Mouse (Mus musculus): ENCODE results near the gene Il17rc.

The Il17rc gene

DNA sequence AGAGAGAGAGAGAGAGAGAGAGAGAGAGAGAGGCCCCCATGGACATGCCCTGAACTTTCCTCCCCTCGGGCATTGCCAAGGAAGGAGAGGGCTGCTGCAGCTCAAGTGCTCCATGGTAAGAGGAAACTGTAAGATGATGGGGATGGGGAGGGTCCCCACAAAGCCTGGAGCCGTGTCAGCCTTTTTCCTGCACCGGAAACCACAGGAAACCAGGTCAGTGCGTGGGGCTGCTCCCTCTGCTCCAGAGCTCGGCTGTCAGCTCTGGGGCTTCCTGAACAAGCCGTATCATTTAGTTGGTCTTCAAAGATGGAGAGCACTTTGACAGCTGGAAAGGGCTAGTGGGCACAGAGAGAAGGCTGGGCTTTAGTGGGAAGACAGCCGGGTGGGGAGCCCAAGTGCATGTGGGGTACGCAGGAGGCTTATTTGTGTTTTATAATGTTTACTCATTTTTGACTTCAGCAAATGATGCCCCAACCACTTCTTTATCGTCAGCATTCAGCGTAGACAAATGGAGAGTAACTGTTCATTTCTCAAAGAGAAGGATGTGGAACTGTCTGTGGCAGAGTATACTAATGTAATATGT lies 13.2 kb upstream of the Il17rc start, which contains the start of gene Il17re:
Gene Il17re, plus strand, starts transcription at position 533 of the 583 bp plus-strand sequence.
- DNase-seq, result no peak

DNA sequence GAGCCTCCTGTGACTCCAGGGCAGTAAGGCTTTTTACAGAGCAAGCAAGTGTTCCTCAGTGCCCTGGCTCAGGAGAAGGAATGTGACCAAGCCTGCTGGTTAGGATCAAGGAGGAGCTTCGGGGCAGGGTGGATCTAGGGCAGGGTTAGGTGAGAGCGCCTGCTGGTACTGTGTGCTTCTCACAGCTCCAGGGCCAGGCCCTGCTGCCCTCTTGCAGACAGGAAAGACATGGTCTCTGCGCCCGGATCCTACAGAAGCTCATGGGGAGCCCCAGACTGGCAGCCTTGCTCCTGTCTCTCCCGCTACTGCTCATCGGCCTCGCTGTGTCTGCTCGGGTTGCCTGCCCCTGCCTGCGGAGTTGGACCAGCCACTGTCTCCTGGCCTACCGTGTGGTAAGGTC lies 12.6 kb upstream of the Il17rc start:
- DNase-seq, result peak; percentile 62

DNA sequence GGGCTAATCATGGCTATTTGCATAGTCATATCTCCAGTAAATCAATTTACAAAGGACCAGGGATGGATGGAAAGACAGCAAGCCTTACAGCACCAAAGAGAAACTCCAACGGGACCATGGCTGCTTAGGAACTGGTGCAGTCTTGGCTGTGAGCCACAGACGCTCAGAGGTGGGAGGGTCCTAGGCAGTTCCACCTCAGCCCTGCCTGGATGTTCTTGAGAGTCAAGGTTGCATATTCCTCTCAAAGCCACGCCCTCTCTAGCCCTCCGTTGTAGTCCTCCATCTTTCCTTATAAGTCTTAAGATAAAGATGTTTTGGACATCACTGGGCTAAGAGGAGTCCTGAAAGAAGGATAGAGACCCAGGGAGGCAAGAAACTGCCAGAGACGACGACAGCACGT lies 7.2 kb upstream of the Il17rc start:
- no peak for DNase-seq

DNA sequence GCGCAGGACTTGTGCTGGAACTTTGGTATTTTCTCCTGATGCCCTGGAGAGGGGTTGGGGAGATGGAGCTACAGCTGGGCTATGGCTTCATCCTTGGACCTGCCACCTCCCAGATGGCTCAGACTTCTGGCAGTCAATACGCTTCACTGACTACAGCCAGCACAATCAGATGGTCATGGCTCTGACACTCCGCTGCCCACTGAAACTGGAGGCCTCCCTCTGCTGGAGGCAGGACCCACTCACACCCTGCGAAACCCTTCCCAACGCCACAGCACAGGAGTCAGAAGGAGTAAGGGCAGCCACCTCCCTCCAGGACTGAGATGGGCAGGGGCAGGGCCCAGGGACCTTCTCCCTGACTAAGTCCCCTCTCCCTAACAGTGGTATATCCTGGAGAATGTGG lies 5.6 kb upstream of the Il17rc start:
- peak; percentile 45 for DNase-seq

DNA sequence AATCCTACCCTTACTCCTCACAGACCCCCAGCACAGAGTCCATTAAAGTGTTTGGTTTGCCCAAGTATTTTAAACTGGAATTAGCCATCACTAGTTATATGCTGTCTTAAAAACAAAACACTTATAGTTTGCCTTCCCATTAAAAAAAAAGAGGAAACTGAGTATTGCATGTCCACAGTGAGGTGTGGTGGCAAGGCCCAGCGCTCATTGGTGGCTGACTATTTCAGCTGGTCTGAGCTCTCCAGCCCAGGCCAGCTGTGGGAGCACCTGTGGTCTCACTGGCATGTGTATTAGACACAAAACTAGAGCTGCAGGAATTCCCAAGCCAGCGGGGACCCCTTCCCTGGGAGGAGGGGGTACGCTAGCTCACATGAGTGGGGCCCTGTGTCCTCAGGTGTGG lies 2.7 kb upstream of the Il17rc start:
- DNase-seq, result no peak

DNA sequence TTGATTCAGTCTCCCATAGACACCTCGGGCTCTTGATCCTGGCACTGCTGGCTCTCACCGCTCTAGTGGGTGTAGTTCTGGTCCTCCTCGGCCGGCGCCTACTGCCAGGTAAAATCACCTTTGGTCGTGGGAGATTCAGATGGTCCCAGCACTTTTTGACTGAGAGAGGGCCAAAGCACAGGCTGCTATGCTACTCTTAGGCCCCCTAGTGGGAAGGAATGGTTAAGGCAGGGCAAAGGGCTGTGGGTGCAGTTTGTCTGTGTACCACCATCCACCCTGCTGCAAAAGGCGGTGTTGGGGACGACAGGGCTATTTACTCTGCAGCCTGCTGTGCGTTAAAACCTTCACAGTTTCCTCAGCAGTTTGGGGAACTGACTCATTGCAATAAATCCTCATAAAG lies 2.2 kb upstream of the Il17rc start:
- DNase-seq, result peak; percentile 84

DNA sequence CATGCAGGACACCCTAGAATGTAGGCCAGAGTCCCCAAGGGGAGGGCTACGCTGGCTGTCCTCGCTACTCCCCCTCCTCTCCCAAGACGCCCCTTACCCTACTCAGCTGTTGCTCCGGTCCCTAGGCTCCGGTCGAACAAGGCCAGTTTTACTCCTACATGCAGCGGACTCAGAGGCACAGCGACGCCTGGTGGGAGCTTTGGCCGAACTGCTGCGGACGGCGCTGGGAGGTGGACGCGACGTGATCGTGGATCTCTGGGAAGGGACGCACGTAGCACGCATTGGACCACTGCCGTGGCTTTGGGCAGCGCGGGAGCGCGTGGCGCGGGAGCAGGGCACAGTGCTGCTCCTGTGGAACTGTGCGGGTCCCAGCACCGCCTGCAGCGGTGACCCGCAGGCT lies 1.8 kb upstream of the Il17rc start:
- peak; percentile 83 for DNase-seq

DNA sequence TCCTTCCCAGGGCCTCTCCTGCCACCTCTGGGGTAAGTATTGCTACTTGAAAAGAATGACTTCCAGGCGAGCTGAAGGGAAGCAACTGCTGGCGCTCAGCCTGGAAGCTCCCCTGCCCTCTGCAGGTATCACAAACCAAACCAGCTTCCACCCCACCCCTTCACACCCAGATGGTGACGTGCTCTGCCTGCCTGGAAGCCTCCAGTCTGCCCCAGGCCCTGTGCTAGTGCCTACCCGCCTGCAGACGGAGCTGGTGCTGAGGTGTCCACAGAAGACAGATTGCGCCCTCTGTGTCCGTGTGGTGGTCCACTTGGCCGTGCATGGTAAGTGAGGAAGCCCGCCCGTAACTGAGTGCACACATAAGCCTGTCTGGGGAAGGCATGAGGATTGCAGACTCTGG lies 834 bp downstream of the Il17rc start:
- DNase-seq, result no peak

DNA sequence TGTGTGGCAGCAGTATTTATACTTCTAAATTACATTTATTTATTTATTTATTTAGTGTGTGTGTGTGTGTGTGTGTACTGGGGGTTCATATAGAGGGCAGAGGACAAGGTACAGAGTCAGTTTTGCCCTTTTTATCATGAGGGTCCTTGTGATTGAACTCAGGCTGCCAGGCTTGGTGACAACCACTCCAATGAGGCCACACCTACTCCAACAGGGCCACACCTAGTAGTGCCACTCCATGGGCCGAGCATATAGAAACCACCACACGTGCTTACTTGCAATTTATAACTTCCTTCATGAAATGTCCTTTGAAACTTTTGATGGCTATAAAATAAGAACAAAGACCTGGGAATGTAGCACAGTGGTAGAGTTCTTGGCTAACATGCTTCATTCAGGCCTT lies 2.0 kb downstream of the Il17rc start:
- DNase-seq, result no peak

DNA sequence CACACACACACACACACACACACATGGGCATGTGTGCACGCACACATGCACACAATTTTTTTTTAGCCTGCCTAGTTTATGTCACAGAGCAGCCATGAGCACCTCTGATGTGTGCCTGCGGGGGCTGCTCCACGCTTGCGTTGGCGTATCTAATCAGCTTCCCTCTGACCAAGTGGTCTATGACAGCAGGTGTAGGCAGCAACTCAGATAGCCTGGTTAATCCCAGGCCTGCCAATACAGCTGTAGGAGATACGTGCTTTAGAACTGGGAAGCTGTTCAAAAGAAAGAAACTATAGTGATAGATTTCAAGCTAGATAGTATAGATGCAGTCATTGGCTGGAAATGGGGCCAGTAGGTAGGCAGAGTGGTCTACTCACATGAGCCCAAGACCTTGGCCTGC lies 2.5 kb downstream of the Il17rc start:
- no peak for DNase-seq

DNA sequence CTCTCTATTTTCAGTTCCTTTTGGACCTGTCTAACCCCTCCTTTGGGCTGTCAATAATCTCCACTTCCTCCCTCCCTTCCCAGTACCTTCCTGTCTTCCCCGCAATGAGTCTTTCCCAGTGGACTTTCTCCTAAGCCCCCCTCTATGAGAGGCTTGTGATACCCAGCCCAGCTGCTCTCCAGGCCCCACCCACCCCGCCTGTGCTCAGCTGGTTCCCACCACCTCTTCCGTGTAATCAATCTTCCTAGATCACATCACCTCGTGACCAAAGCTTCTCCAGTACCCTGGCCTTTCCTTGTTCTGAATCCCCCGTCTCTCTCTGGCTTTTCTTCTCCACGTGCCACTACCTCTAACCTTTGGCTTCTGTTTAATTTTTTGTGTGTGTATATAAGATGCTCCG lies 6.1 kb downstream of the Il17rc start:
- no peak for DNase-seq

DNA sequence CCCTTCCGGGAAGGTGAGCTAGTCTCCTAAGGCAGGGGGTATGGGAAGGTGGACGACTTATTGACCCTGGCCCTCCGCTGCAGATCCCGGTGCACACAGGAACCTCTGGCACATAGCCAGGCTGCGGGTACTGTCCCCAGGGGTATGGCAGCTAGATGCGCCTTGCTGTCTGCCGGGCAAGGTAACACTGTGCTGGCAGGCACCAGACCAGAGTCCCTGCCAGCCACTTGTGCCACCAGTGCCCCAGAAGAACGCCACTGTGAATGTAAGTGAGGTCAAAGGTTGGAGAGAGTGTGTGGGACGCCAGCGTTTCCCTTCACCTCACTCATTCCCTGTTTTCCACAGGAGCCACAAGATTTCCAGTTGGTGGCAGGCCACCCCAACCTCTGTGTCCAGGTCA lies 7.7 kb downstream of the Il17rc start:
- DNase-seq, result no peak

DNA sequence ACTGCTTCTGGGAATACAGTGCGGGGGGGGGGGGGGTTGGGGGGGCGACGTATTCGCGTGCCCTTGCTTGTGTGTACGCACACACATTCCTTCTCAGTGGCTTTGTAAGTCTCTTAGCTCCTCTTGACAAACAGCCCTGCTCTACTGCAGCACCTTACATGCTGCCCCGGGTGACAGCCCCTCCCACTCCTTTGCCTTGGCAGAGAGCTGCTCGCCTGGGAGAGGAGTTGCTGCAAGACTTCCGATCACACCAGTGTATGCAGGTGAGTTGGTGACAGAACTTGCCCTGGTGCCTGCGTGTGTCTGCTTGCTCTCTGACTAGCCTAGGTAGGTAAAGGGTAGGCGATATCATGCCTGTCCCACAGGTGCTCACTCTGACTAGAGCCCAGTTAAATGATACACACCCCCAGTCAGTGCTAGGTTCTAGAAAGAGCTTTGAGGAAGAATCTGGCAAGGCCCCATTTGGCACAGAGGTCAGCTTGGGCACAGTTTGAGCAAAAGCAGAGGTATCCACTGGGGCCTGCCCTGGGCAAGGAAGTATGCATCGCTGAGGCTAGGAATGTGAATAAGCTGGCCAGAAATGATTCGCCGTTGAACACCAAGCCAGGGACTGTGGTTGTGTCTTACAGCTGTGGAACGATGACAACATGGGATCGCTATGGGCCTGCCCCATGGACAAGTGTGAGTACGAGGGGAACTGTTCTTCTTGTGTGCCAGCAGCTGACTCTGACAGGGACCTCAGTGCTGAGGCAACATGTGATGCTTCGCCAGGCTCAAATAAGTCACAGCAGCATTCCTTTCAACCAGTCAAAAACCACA lies 9.5 kb downstream of the Il17rc start:
- peak; percentile 50 for DNase-seq

DNA sequence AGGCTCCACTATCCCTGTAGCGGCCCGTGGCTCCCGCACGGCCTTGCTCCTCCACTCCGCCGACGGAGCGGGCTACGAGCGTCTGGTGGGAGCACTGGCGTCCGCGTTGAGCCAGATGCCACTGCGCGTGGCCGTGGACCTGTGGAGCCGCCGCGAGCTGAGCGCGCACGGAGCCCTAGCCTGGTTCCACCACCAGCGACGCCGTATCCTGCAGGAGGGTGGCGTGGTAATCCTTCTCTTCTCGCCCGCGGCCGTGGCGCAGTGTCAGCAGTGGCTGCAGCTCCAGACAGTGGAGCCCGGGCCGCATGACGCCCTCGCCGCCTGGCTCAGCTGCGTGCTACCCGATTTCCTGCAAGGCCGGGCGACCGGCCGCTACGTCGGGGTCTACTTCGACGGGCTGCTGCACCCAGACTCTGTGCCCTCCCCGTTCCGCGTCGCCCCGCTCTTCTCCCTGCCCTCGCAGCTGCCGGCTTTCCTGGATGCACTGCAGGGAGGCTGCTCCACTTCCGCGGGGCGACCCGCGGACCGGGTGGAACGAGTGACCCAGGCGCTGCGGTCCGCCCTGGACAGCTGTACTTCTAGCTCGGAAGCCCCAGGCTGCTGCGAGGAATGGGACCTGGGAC lies 11.4 kb downstream of the Il17rc start:
- peak; percentile 63 for DNase-seq

DNA sequence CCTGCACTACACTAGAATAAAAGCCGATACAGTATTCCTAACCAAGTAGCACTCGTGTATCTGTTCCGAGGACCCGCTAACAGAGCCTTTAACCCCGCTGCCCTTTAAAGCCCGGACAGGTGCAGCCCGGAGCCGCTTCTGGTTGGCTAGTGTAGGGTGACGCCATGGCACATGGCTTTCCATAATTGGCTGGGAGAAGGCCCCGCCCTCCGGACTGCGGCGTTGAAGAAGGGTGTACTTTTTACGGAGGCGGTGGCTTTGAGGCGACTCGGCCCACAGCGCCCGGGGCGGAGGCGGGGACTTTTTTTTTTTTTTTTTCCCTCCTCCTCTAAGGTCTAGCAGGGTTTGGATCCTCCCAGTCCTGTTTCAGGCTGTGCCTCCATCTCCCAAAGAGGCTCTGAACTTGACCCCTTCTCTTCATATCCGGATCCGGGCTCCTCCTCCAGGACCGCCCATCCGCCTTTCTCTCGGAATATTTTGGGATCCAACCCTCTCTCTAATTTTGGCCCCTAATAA lies 11.9 kb downstream of the Il17rc start, which contains the start of gene Creld1:
Gene Creld1, plus strand, starts transcription at position 198 of the 516 bp plus-strand sequence.
- peak; percentile 98 for DNase-seq

DNA sequence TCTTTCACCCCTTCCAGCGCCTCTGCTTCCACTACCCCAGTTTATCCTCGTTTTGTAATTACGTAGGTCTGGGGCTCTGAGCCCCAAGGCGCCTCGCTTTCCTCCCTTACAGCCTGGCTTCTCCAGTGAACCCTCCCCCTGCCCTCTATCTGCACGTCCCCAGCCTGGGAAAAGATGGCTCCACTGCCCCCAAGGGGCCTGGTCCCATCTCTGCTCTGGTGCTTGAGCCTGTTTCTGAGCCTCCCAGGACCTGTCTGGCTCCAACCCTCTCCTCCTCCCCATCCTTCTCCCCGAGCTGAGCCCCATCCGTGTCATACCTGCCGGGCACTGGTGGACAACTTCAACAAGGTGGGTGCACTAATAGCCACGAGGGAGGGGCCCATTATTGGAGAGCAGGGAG lies 12.5 kb downstream of the Il17rc start:
- peak; percentile 73 for DNase-seq

DNA sequence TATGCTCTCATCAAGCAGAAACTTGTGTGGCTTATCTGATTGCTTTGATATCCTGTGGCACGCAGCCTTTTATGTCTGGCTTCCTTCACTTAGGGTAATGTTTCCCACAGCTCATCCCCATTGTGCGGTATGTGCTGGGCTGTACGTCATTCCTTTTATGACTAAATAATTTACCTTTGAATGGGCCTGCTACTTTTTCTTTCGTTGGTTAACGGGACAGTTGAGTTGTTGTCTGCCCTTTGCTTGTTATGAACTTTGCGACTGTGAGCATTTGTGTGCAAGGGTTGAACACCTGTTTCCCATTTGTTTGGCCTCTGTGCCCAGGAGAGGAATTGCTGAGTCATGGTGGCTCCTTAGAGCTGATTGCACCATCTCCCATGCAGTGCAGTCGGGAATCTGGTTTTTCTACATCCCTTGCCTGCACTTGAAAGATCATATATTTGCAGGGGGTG lies 15.9 kb downstream of the Il17rc start:
- DNase-seq, result no peak

DNA sequence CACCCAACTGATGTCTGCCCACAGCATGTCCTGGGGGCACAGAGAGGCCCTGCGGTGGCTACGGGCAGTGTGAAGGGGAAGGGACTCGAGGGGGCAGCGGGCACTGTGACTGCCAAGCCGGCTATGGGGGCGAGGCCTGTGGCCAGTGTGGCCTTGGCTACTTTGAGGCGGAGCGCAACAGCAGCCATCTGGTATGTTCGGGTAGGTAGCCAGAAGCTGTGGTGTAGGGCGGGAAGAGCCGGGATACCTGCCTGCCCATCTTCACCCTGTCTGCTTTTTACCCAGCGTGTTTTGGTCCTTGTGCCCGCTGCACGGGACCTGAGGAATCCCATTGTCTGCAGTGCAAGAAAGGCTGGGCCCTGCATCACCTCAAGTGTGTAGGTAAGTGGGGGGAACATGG lies 18.2 kb downstream of the Il17rc start:
- no peak for DNase-seq

DNA sequence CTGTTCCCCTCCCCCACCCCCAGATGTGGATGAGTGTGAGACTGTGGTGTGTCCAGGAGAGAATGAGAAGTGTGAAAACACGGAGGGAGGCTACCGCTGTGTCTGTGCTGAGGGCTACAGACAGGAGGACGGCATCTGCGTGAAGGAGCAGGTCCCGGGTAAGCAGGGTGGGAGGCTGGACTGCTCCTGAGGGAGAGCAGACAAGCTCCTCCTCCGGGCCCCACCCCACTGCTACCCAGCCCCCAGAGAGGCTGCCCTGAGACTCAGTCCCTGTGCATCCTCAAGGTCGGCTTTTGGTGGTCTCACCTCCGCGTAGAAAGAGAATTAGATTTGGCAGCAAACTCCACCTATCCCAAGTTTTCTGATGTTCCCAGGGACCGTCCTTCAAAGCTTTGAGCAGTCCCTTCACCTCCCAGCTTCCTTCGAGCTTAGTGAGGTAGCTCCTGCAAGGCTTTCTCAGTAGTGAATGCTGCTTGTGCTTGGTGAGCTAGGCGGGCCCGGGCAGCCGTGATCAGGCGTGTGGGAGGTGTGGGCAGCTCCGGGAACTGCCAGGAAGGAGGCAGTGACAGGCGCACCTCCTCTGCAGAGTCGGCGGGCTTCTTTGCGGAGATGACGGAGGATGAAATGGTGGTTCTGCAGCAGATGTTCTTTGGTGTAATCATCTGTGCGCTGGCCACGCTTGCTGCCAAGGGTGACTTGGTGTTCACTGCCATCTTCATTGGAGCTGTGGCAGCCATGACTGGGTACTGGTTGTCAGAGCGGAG lies 21.1 kb downstream of the Il17rc start:
- no peak for DNase-seq

DNA sequence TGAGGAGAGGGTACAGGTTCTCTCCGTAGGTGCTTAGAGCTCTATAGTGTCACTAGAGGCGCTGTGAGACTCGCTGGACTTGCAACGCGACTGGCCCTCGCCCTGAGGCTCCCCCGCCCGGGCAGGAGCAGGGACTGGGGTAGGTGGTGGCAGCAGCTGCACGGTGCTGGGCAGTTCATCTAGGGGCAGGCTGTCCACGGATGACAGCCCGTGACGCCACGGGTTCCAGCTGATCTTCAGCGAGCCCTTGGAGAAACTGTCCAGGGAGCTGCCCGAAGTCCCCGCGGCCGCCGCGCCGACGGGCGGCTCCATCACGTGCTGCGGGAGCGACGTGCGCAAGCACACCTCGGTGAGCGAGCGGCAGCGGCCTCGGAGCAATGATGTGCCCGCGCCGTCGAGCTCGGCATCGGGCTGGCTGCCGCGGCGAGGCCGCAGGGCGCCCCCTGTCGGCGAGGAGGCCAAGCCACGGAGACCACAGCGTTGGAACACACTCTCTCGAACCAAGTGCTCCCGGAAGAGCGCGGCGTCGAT lies 23.1 kb downstream of the Il17rc start:
- DNase-seq, result peak; percentile 45

DNA sequence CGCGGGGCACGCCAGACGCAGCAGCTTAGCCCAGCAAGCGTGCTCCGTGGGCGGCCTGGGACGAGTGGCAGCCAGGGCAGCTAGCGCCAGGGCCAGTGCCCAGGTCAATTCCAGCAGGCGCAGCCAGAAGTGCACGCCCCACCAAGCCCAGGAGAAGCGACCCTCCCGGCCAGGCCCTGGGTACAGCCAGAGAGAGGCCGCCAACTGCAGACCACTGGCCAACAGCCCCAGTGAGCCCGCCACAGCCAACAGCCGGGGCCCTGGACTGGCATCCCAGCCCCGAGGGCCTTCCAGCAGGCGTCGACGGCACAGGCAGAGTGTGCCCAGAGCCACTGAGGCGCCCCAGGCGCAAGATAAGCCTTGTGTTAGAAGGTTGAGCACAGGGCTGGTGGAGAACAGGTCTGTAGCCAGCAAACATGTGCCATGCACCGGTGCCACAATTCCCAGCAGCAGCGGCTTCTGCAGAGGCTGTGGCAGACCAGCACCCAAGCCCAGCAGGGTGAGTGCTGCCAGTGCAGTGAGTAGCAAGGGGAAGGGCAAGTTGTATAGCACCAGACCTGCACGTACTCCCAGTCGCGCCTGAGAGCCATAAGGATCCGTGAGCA lies 23.9 kb downstream of the Il17rc start:
- peak; percentile 31 for DNase-seq

DNA sequence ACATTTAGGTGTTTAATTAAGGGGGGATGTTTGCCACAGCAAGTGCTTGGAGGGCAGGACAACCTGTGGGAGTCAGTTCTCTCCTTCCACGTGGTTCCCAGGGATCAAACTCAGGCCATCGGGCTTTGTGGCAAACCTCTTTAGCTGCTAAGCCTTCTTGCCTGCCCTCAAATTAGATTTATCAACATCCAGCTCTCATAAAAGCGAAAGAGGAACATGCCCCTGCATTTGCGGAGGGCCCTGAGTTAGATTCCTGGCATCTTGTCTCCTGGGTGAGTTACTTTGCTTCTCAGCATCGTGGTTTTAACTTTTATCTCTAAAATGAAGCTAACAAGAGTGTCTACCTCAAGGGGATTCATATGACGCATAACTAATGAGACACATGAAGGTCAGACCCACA lies 28.1 kb downstream of the Il17rc start:
- no peak for DNase-seq

Data from cerebellum, adult 9-10 months (tissue).